Mouse (Mus musculus) liver, adult (tissue): Measurements from ENCODE around the gene Sfta2.

ENCODE experiments used
- GATA4 ChIP-seq: IDR thresholded peaks from 2 replicates; pipeline ENCODE4 v1.6.1; 2014; ENCODE audit warnings: mild to moderate bottlenecking, low read length; ENCODE audit not compliant: insufficient replicate concordance

Gene Sfta2

GRCm38 (mm10) chr17:35584330-35584937 is 16.9 kb upstream of the Sfta2 start:
- no peak for TF ChIP-seq GATA4

- no peak for TF ChIP-seq GATA4
These were observed 14.1 kb upstream of the Sfta2 start for GRCm38 (mm10) chr17:35587291-35587690.

DNA sequence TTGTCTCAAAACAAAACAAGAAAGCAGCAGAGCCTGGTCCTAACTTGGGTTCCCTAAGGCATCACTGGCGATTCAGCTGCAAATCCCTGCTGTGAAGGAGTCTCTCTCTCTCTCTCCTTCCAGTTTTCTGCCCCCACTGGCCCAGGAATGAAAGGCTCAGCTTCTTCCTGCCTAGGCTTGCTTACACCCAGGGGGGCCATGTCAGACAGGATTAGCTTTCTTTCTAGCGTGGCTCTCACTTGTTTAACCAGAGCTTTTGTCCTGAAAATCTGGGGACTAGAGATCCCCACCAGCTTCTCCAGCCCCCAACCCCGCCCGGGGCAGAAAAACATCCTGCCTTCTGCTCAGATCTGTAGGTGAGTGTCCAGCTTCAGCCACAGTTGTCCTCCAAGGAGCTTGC is 13.0 kb upstream of the Sfta2 start:
- TF ChIP-seq GATA4 = no peak

- TF ChIP-seq GATA4 = no peak
These were observed 10.7 kb upstream of the Sfta2 start for GRCm38 (mm10) chr17:35590410-35591218.

- TF ChIP-seq GATA4 = no peak
These were observed 10.2 kb upstream of the Sfta2 start for GRCm38 (mm10) chr17:35591219-35591578.

DNA sequence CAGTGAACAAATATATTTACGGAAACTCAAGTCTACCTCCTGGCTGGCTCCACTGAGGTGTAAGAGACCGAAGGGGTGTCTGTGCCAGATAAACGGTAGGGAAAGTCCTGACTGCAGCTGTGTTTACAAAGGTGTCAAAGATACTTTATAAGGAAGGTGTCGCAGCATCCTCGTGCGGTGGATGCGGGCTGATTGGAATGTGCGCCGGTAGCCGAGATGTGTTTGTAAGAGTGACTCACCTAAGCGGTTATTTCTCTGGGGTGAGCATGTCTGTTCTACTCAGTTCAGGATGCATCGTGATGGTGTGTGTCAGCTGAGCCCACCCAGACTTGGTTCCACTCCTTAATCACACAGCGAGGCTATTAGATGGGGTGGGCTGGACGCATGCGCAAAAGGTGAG is 9.6 kb upstream of the Sfta2 start:
- no peak for TF ChIP-seq GATA4

GRCm38 (mm10) chr17:35592131-35592530 is 9.2 kb upstream of the Sfta2 start:
- TF ChIP-seq GATA4 = no peak

DNA sequence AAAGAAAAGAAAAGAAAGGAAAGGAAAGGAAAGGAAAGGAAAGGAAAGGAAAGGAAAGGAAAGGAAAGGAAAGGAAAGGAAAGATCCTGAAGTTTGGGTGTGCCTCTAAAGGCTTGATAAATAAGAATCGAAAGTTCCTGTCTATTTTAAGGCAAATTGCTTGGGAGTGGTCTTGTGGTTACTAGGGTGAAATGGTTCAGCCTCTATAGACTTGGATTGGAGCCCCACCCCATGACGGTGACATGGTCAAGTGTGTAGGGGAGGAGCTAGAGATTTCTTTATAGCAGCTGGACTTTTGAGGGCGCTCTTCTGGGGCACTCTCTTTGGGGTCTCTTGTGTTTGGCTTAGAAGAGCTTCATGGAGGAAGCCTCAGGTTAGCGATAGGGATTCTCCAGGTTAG is 7.6 kb upstream of the Sfta2 start:
- TF ChIP-seq GATA4 = no peak

DNA sequence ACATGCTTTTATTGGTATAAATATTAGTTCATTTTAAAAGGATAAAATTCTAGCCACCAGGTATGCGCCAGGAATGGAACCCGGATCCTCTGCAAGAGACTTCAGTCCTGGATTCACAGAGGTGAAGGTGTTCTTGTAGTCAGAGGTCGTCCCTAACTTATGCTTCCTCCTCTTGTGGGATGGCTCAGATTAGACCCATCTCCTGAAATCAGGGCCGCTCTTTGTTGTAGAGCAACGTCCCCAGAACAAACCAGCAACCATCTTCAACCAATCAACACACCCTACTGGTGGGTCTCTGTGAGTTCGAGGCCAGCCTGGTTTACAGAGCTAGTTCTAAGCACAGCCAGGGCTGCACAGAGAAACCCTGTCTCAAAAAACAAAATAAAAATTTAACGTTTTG is 6.9 kb upstream of the Sfta2 start:
- no peak for TF ChIP-seq GATA4

- no peak for TF ChIP-seq GATA4
These were observed 4.0 kb upstream of the Sfta2 start for GRCm38 (mm10) chr17:35597399-35597798.

- no peak for TF ChIP-seq GATA4
These were observed 496 bp downstream of the Sfta2 start for GRCm38 (mm10) chr17:35601736-35602354.

- no peak for TF ChIP-seq GATA4
These were observed 15.8 kb downstream of the Sfta2 start for GRCm38 (mm10) chr17:35617127-35617526.

DNA sequence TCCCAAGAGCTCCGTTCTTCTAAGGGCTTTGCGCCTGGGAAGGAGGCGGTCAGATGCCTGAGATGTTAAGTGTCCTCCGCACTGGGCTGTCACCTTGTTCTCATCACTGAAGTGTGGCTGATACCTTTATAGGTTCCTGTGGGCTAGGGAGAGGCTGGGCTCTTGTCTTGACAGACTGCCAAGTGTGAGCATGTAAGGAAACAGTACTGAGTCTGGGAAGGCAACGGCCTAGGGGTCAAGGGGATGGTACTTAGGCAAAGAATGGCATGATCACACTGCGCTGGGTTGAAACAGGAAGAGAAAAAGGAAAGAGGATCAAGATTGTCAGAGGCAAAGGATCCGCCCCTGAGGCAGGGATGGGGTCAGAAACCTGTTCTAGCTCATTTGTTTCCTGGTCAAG is 25.2 kb downstream of the Sfta2 start, which contains the start of gene Gm9573:
TSS of gene Gm9573 (minus strand) at position 101 of the 400 bp plus-strand sequence.
- TF ChIP-seq GATA4 = no peak

GRCm38 (mm10) chr17:35633992-35634391 is 32.6 kb downstream of the Sfta2 start:
- TF ChIP-seq GATA4 = no peak

DNA sequence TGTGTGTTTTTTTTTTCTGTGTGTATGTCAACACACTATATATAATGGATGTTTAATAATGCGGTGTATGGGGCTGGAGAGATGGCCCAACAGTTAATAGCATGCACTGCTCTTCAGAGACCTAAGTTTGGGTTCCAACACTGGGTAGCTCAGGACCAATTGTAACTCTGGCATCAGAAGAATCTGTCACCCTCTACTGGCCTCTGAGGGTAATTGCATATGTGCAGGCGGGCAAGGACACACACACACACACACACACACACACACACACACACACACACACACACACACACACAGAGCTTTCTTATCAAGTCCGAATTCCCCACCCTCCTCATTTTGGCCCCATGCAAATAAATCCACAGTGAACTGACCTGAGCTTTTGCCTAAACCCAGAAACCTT is 33.9 kb downstream of the Sfta2 start:
- no peak for TF ChIP-seq GATA4

DNA sequence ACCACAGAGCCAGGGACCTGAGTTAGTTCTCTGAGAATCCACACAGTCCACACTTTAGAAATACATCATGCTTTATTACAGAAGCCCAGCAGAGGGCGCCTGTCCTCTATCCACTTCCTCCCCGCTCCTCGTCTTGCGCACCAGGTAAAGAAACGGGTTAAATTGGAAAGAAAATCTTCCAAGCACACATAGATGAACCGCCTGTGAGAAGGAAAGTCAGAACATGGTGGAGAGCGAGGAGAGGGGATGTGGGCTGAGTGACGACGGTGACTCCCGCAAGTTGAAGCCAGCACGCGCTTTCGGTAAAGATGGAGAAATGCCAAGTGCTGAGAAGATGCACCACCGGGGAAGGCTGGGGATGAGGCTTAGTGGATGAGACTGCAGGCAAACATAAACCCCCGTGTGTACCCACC is 34.4 kb downstream of the Sfta2 start:
- TF ChIP-seq GATA4 = no peak
